Mouse (Mus musculus) thymus, postnatal 36 days (tissue): ENCODE results near the gene Gtsf1.
"Not testable (repeated sequence)": the region's sequence is repeated elsewhere in the genome, so short reads cannot be mapped to it uniquely, and the experiment has no call there.

Source experiments
- DNase-seq, 2 experiments: peaks; one replicate each; pipeline ENCODE4 v3.0.0; 2022; ENCODE audit warnings: mixed read lengths in 2 of 2

The Gtsf1 gene

DNA sequence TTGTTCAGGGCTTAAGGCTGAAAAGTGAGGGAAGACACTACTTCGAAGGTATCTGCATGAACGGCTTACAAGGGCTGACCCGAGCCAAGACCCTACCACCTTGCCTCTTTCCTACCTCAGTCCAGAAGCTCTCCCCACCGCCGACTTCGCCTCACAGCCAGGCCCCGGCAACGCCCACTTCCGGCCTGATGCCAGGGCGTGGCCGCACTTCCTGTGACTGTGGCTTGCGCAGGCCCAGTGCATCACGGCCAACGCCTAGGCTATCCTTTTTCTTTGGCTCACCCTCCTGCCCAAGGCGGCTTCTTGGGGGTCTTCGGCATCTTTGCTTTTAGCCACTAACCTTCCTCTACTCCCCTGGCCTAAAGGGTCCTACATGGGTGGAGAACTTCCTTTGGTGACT is at the start of gene Gtsf1:
TSS of gene Gtsf1 (minus strand) at position 230 of the 400 bp plus-strand sequence.
- no peak for DNase-seq

DNA sequence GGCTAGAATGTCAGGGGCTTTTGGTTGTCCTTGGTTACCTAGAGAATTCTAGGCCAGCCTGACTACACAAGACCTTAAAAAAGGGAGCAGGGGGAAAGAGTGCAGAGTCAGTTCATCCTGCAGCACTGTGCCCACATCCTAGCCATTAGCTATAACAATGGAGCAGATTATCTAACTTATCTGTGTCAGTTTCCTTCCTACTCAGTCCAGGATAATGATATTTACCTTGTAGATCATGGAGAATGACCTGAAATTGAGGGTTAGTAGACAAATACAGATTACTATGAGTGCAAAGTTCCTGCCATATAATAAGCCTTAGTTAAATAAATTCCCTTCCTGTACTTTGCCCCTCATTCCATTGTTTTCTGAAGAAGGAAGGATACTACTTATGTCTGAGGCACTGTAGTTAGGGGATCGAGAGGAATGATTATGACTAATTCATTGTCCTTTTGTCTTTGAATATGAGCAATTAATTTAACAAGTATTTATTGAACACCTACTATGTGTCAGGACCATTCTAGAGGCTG is 48.9 kb upstream of the Gtsf1 start:
- no peak for DNase-seq

DNA sequence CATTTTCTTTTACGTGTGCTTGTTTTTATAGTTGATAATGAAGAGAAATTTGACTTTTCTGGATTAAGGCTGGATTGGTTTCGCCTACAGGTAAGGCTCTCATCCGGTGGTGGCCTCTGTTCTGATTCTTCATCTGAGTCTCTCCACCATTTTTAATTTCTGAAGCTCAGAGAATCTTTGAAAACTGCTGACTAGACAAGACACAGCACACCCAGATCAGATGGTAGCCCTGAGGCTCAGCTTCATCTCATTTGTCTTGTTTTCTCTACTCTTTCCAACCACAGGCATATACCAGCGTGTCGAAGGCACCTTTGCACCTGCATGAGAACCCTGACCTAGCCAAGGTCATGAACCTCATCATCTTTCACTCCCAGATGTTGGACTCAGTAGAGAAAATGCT is 43.5 kb upstream of the Gtsf1 start:
- no peak for DNase-seq

DNA sequence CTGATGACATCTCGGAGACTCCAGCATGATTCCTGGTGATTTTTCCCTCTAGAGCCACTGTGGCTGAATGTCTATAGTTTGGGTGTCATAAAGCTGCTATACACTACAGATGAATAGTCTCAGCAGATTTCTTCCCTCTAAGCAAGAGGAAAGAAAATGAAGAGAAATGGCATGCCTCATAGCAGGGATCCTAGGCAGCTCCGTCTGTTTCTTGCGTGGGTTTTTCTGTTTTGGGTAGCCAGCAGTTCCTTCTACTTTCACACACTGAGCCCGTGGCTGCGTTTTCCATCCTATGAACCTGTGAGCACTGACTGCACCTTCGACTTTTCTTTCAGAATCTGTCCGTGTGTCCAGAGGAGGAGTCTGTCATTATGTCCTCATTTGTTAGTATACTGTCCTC is 42.9 kb upstream of the Gtsf1 start:
- DNase-seq: no peak

DNA sequence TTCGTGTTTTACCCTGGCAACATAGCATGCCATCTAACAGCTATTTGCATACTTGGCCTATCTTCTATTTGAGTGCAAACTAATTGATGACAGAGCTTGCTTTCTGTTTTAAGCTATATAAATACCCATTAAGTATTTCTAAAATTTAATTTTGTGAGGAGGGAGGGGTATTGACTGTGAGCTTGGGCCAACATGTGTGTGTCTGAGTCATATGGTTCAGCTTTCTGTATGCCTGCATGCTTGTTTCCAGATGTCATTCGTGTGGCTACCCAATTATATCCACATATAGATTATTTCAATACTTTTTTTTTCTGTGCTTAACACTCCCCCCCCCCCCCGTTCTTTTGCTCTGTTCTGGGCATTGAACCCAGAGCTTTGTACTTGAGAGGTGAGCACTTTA is 42.0 kb upstream of the Gtsf1 start:
- no peak for DNase-seq

DNA sequence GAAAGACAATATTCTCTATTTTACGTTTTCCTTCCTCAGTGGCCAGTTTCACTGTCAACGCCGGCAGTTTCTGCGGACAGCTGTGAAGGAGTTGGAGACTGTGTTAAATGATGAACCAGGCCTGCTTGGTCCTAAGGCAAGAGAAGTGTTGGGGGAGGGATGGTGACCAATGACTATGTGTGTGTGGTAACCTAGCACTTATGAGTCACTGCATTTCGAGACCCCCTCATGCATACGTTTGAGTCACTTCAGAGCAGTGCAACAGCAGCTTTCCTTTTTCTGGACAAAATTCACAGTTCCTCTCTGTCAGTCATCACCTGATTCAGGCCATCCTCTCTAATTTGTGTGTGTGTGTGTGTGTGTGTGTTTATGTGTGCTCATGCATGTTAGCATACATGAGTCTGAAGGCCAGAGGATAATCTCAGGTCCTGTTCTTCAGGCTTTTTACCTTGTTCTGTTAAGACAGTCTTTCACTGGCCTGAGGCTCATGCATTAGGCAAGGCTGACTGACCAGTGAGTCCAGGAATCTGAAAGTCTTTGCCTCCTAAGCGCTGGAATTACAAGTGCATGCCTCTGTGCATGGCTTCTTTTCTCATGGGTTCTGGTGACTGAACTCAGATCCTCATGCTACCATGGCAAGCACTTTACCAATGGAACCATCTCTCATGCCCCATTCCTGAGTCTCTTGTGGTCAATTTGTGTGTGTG is 41.4 kb upstream of the Gtsf1 start:
- no peak for DNase-seq

DNA sequence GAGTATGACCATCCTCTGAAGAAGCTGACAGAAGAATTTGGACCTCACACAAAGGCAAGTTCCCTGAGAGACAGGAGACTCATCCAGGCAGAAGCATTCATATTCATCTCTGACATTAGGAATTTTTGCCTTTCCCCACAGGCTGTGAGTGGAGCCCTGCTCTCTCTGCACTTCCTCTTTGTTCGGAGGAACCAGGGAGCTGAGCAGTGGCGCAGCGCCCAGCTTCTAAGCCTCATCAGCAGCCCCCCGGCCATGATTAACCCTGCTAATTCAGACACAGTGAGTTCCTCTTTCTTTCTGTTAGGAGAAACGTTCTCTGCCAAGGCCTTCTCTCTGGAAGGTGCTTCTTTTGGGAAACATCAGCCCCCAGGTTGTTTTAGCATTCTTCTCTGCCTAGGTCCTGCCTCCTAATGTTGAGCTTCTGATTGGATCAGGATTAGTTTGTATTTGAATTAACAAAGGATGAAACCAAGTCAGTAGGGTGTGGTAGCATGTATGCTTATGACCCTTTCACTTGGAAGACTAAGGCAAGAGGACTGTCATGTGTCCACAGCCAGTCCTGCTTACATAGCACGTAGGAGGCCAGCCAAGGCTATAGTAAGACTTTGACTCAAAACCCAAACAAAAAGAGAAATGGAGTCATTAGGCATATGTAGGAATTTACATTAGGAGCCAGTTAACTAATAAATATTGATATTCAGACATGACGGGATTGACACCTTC is 32.4 kb upstream of the Gtsf1 start:
- DNase-seq: no peak

DNA sequence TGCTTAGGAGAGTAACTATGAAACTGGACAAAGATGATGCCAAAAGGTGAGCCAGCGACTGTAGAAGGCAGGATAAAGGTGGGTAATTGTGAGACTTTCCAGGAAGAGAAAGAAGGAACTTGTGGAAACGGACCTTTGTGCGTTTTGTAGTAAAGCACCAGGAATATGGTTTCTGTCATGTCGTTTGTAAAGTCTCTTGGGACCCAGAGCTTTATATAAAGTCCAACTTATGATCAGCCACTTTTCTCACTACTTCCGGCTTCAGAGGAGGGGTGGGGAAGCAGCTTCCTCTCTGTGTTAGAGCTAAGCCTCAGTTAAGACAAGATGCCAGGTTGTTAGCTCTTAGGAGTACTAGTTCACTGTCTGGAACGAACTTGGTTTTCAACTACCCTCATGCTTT is 24.2 kb upstream of the Gtsf1 start:
- no peak for DNase-seq

DNA sequence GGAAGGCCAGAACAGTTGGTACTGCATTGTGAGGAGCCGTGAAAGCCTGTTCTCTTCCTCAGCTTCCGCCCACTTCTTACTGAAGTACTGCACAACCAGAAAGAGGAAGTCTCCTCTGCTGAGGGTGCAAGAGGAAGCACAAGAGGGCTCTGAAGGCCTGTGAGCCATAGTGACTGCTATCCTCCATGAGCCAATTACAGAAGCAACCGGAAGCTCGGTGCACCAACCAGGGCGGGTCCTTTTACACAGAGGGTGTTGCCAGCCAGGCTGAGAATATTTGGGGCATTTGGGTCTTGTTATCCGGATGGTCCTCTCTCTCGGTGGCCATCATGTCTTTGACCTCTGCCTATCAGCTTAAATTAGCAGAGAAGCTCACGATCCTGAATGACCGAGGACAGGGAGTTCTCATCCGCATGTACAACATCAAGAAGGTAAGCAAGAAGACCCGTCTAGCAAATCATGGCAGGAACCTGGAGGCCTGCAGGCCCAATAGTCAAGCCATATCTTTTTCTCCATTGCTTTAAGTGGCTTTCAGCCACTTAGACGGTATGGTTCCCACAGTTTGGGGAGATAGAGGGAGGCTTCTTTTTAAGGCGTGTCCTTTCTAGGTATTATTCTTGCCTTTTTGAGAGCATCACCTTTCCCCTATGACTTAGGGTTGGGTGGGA is 23.4 kb upstream of the Gtsf1 start, which contains the start of gene Nckap1l:
TSS of gene Nckap1l (plus strand) at position 244 of the 668 bp plus-strand sequence.
- DNase-seq: peak; percentile 76 to 84

DNA sequence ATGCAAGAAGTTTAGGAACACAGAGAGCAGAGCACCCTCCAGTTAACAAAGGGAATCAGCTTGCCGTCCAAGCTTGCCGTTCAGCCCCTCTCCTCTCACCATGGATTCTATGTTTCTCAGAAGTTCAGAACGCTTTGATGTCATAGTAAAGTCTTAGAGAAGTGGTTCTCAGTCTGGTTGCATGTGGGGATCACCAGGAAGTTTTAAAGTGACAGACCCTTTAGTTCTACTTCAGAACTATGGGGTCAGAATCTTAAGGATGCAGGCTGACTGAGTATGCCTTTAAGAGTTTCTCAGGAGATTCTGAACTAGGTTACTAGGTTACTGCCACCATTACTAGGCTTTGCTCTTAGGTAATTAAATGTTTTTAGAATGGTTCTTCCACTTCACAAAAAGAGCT is 18.1 kb upstream of the Gtsf1 start, which contains the start of gene Gtsf2:
TSS of gene Gtsf2 (minus strand) at position 101 of the 400 bp plus-strand sequence.
- DNase-seq: no peak

DNA sequence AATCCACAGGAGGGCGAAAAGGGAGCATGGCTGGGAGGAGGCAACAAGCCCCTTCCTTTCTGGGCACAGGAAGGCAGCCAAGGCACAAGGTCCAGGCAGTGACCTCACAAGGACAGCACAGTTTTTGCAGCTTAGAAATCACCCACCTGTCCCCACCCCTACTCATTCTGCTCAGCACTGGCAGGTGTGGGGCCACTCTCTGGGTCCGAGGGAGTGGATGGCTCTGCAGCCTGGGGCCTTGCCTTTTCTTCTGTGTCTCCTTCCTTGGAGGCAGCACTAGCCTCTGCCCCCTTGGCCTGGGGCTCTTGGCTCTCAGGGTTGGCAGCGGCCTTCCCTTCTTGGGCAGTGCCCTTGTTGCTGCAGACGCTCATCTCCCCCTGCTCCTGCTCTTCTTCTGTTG is 15.7 kb upstream of the Gtsf1 start:
- DNase-seq: not testable (repeated sequence)

DNA sequence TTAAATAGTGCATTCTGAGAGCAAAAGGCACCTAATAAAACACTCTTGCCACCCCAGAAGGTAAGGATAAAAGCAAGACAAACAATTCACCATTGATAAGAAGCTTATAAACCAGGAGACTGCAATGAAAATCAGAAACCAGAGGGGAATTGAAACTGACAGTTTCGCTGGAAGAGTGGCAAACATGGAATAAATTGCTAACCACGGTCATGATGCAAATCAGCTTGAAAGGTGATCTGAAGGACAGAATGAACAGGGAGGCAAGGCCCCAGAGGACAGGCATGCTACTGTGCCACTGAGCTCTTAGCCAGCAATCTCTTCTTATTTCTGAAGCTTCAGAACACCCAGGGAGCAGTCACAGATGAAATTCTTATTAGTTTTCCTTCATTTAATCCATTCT is 3.3 kb downstream of the Gtsf1 start:
- DNase-seq: no peak

DNA sequence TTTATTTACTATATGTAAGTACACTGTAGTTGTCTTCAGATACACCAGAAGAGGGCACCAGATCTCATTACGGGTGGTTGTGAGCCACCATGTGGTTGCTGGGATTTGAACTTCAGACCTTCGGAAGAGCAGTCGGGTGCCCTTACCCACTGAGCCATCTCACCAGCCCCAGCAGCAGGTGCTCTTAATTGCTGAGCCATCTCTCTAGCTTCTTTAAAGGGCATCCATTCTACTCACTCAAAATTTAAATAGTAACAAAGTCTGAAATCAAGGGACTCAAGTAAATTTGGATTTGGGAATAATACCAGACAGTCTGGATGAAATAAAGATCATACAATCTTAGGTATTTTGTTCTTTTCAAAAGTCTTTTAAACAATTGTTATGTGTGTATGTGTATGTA is 24.7 kb downstream of the Gtsf1 start:
- not testable (repeated sequence) for DNase-seq

DNA sequence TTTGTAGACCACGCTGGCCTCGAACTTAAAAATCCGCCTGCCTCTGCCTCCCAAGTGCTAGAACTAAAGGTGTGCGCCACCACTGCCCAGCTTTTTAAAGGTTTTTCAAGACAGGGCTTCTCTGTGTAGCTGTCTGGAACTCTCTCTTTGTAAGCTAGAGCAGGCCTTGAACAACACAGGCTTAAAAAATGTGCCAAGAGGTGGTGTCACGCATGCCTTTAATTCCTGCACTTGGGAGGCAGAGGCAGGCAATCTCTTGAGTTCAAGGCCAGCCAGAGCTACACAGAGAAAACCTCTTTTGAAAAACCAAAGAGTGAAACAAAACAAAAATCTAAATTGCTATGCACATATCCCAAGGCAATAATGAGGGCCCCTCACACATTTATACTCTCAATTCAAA is 28.9 kb downstream of the Gtsf1 start:
- DNase-seq: no peak

DNA sequence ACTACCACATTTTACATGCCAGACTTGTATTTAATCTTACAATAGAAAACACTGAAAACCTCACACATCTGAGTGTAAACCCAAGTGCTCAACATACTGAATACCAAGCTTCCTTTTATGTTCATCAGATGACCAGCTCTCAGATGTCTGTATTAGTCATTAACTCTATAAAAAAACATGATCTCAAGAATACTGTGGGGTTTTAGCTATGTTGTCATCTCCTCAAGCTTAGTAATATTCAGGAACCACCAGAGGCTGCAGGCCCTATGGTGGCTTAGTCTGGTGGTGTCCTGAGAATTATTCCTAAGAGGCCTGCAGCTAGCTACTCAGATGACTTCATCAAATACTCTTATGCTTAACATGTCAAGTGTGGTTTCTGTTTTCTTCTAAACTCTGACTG is 36.7 kb downstream of the Gtsf1 start:
- no peak for DNase-seq

DNA sequence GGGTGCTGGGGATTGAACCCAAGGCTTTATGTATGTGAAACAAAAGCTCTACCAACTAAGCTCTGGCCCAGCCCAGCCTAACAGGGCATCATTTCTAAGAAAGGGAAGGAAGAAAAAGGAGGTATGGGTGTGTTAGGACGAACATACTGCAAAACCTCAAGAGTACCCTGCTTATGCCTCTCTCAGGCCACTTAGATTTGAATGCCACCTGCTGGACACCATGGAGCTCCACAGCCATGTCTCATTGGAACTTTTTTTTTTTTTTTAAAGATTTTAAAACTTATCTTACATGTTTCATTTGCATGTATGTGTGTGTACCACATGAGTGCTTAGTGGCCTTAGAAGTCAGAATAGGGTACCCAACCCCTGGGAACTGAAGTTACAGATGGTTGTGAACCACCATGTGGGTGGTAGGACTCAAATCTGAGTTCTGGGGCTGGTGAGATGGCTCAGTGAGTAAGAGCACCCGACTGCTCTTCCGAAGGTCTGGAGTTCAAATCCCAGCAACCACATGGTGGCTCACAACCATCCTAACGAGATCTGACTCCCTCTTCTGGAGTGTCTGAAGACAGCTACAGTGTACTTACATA is 41.6 kb downstream of the Gtsf1 start:
- no peak for DNase-seq

DNA sequence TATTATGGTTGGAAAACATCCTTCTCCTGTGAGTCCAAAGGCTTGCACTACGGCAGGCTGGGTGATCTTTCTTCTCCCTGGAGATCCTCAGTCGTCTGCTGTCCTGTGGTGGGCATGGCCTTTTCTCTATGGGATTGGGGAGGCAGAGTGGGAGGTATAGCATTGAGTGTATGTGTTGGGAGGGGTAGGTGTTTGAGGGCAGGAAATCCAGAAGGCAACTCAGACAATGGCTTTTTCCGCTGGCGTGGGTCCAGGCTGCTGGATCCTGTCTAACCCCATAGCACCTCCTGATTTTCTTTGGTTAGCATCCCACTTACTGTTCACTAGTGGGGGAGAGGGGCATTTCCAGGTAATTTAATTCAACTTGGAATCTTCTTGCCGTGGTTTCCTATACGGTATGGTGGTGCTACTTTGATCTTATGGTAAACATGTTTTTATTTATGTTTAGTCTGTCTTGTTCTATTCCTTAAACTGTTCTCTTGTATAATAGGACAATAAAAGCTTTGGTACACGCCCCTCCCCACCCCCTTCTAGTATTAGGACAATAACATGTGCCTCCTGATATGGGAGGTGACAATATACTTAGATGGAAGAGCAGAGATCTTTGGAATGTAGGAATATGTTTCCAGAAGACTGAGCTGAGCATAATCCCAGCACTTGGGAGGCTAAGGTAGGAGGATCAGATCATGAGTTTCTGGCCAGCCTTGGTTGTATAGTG is 46.3 kb downstream of the Gtsf1 start:
- no peak for DNase-seq

DNA sequence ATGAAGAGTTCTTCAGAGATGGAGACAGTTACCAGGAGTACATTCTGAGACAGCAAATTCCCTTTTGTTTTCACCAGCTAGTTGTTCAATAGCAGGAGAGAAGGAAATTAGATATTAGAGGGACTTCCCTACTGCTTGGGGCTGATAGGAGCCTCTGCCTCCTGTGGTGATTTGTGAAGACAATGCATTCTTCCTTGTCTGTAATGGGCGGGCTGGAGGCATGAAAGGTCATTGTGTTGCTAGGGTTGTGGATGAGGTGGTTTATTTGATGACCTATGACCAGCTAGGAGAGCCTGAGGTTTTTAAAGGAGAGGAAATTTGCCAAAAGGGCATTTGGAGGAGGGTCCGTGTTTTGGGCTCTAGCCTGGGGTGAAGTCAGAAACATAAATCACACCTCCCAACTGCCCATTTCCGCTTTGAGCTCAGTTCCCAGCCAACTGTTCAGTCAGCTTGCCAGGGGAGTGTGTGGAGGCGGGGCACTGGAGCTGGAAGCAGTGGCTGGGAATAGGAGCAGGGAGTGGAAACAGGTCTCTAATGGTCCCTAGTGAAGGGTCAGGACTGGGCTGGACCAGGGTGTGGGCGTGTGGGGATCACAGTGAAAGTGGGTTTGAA is 47.4 kb downstream of the Gtsf1 start:
- DNase-seq: no peak

DNA sequence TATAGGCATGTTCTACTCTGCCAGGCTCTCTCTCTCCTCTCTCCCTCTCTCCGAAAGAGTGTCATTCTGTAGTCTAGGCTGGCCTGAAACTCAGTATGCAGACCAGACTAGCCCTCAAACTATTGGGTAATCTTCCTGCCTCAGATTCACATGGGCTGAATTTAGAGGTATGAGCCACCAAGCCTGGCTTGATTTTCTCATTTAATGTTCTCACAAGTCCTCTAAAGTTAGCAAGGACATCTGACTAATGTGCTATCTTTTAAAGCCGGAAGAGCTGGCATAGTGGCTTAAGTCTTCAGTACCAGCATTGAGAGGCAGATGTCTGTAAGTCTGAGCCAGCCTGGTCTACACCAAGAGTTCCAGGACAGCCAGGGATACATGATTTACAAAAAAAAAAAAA is 48.2 kb downstream of the Gtsf1 start:
- no peak for DNase-seq

DNA sequence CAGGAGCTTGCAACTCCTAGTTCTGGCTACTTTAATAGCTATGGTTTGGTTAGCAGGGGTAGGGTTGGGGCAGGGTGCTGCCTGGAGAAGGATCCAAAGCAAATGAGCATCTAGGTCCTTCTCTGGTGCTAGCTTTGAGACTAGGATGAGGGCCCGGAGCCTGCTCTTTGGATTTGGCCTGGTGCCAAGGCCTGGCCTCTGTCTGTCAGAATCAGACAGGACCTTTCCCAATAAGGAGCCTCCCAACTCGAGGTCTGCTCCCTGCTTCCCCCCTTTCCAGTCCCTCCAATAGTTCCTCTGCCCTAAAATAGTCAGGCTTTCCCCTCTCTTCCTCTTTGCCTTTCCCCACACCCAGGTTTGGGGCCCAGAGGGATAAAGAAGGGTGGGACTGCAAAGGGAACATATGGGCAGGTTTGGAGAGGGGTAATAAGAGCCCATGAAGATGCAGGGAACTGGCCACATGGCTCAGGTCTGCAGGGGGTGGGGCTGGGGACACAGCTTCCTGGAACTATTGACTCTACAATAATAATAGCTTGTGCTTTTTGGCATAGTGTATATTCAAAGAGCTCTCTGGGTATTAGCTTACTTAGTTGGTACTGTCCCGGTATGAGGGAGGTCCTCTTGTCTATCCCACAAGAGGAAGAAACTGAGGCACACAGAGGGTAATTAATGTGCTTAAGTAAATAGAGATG is 51.5 kb downstream of the Gtsf1 start:
- no peak for DNase-seq
